Comparison of ENCODE assay signal across 8 mouse cellular contexts in genomic region chr8:105566703-105567595, GRCm38 (mm10). TPM values are rescaled to one million over a fixed set of nuclear protein-coding genes. Genes with fewer than 3 reads are reported as not detected.
DNase-seq lines count a peak whose midpoint lies in the region; ATAC-seq and TF ChIP-seq lines count a peak whose summit lies in the region.

No protein-coding gene starts in this region.

- TF ChIP-seq POLR2A in cerebellum, adult 2 months (IDR thresholded peaks at IDR 0.05; ENCODE audit: borderline replicate concordance, insufficient read depth, low read length): no peak
- no peak for TF ChIP-seq POLR2A in testis, adult 2 months (IDR thresholded peaks at IDR 0.05; ENCODE audit: control insufficient read depth, low read depth, low read length)

- peaks cover 7% of the 10 kb centered on the region for H3K4me1 ChIP-seq in cerebellum, adult 2 months (ENCODE audit: control insufficient read depth, insufficient read depth, low read length)
- peaks cover 20% of the 10 kb centered on the region for H3K4me1 ChIP-seq in forebrain, postnatal 0 days (ENCODE audit: insufficient read depth)
- H3K4me1 ChIP-seq in midbrain, embryonic 10.5 days: peaks cover 30% of the 10 kb centered on the region
- H3K4me1 ChIP-seq in testis, adult 2 months (ENCODE audit: control insufficient read depth, insufficient read depth, low read length): peaks cover 13% of the 10 kb centered on the region

- H3K27me3 ChIP-seq in cerebellum, adult 2 months (ENCODE audit: control insufficient read depth, insufficient read depth, low read length): no peaks in the 10 kb centered on the region
- no peaks in the 10 kb centered on the region for H3K27me3 ChIP-seq in forebrain, postnatal 0 days (ENCODE audit: insufficient read depth, low read length)
- peaks cover 8% of the 10 kb centered on the region for H3K27me3 ChIP-seq in midbrain, embryonic 10.5 days (ENCODE audit: low read depth, poor library complexity, severe bottlenecking)
- no peaks in the 10 kb centered on the region for H3K27me3 ChIP-seq in testis, adult 2 months (ENCODE audit: control insufficient read depth, insufficient read depth, low read length)

- peak overlapping the region; percentile 53 for H3K4me3 ChIP-seq in cerebellum, adult 2 months (replicated peaks; ENCODE audit: insufficient read depth, low read depth, low read length)
- H3K4me3 ChIP-seq in forebrain, postnatal 0 days (ENCODE audit: low read depth, low read length): peak overlapping the region; percentile 89
- H3K4me3 ChIP-seq in midbrain, embryonic 10.5 days: peak overlapping the region; percentile 93
- peak overlapping the region; percentile 86 for H3K4me3 ChIP-seq in testis, adult 2 months (ENCODE audit: control insufficient read depth, low read depth, low read length)

- no peak for TF ChIP-seq CTCF in cerebellum, adult 2 months (IDR thresholded peaks at IDR 0.05; ENCODE audit: borderline replicate concordance, insufficient read depth, low read depth, low read length)
- TF ChIP-seq CTCF in forebrain, postnatal 0 days (IDR thresholded peaks at IDR 0.05; ENCODE audit: low read depth): no peak
- no peak for TF ChIP-seq CTCF in testis, adult 2 months (IDR thresholded peaks at IDR 0.05; ENCODE audit: control insufficient read depth, insufficient read depth, insufficient replicate concordance, low read depth, low read length)

- 31% methylated on average over 27 of the region's 27 CpGs for WGBS in cerebellum, adult 2 months
- 31% methylated on average over 27 of the region's 27 CpGs for WGBS in forebrain, postnatal 0 days
- 31% methylated on average over 27 of the region's 27 CpGs for WGBS in midbrain, embryonic 10.5 days

- peak; percentile 36 to 53 for DNase-seq in right cerebral cortex, postnatal 10 days (ENCODE audit: low spot score in 2 of 2)
- DNase-seq in right cerebral cortex, adult 2 months (ENCODE audit: low spot score in 2 of 2): no peak
- DNase-seq in cerebellum, adult 2 months: peak in 1 of 2 experiments; percentile 31
- DNase-seq in forebrain, postnatal 0 days: no peak
- peak; percentile 52 for DNase-seq in kidney, postnatal 10 days
- no peak for DNase-seq in midbrain, embryonic 10.5 days (ENCODE audit: low spot score)
- no peak for DNase-seq in layer of hippocampus, postnatal 14 days (ENCODE audit: low spot score in 2 of 2)

- H3K4me2 ChIP-seq in forebrain, postnatal 0 days (ENCODE audit: low read depth): peak overlapping the region; percentile 88

- H3K9ac ChIP-seq in forebrain, postnatal 0 days: peak overlapping the region; percentile 92

- no peak for ATAC-seq in forebrain, postnatal 0 days

- H3K9me3 ChIP-seq in forebrain, postnatal 0 days (ENCODE audit: low read length): no peaks in the 10 kb centered on the region
- no peaks in the 10 kb centered on the region for H3K9me3 ChIP-seq in midbrain, embryonic 10.5 days (replicated peaks)

- no peak overlapping the region for H3K27ac ChIP-seq in cerebellum, adult 2 months (ENCODE audit: insufficient read depth, low read length)
- H3K27ac ChIP-seq in forebrain, postnatal 0 days (ENCODE audit: low read depth, low read length): peak overlapping the region; percentile 93; the same call in 1 of the 2 replicates
- peak overlapping the region; percentile 83 for H3K27ac ChIP-seq in midbrain, embryonic 10.5 days (replicated peaks)
- H3K27ac ChIP-seq in testis, adult 2 months (ENCODE audit: control insufficient read depth, insufficient read depth, low read depth, low read length): peak overlapping the region; percentile 77

- no peaks in the 10 kb centered on the region for H3K36me3 ChIP-seq in forebrain, postnatal 0 days (ENCODE audit: insufficient read depth)
- H3K36me3 ChIP-seq in midbrain, embryonic 10.5 days: 0 out of 2 replicates have a peak, but pooled peaks cover 3% of the 10 kb centered on the region
- H3K36me3 ChIP-seq in testis, adult 2 months (ENCODE audit: control insufficient read depth, insufficient read depth, low read length): no peaks in the 10 kb centered on the region

RNA-seq across cellular contexts. Expression of gene Atp6v0d1, which starts 1.1 kb away (rescaled TPM):
- polyA plus RNA-seq in cerebellum, adult 2 months (2012; rRNA removed): 333 and 336 TPM in 2 replicates
- total RNA-seq in forebrain, postnatal 0 days (2014; rRNA removed): 179 TPM in 2 replicates
- polyA plus RNA-seq in forebrain, postnatal 0 days (2015; fragmentation: Nextera tagmentation; extraction: Ambion mirVana): 251 and 275 TPM in 2 replicates
- polyA plus RNA-seq in midbrain, embryonic 10.5 days (2016; fragmentation: Nextera tagmentation; extraction: Ambion mirVana): 85.4 and 101 TPM in 2 replicates
- 43.8 and 47.4 TPM in 2 replicates for polyA plus RNA-seq in testis, adult 2 months (2012; rRNA removed)
- total RNA-seq in layer of hippocampus, postnatal 14 days (2021): 100 to 1,000 TPM; 321 to 323 TPM

RNA-seq across cellular contexts. Expression of gene Ripor1, which starts 38.1 kb away (rescaled TPM):
- polyA plus RNA-seq in cerebellum, adult 2 months (2012; rRNA removed): 33.4 and 35.9 TPM in 2 replicates
- total RNA-seq in forebrain, postnatal 0 days (2014; rRNA removed): 9.2 and 10.6 TPM in 2 replicates
- 37.2 and 37.4 TPM in 2 replicates for polyA plus RNA-seq in forebrain, postnatal 0 days (2015; fragmentation: Nextera tagmentation; extraction: Ambion mirVana)
- 15.9 and 20.0 TPM in 2 replicates for polyA plus RNA-seq in midbrain, embryonic 10.5 days (2016; fragmentation: Nextera tagmentation; extraction: Ambion mirVana)
- polyA plus RNA-seq in testis, adult 2 months (2012; rRNA removed): 5.4 and 6.3 TPM in 2 replicates
- 10 to 100 TPM; 81.6 to 86.9 TPM for total RNA-seq in layer of hippocampus, postnatal 14 days (2021)

RNA-seq across cellular contexts. Expression of gene Hsd11b2, which starts 48.4 kb away (rescaled TPM):
- polyA plus RNA-seq in cerebellum, adult 2 months (2012; rRNA removed): 0.08 TPM in 1 of 2 replicates, not detected in the other
- 0.38 and 0.52 TPM in 2 replicates for total RNA-seq in forebrain, postnatal 0 days (2014; rRNA removed)
- 1.3 and 2.6 TPM in 2 replicates for polyA plus RNA-seq in forebrain, postnatal 0 days (2015; fragmentation: Nextera tagmentation; extraction: Ambion mirVana)
- 28.8 and 30.2 TPM in 2 replicates for polyA plus RNA-seq in midbrain, embryonic 10.5 days (2016; fragmentation: Nextera tagmentation; extraction: Ambion mirVana)
- 0.19 and 0.41 TPM in 2 replicates for polyA plus RNA-seq in testis, adult 2 months (2012; rRNA removed)
- under 1 TPM; 0.18 to 0.21 TPM for total RNA-seq in layer of hippocampus, postnatal 14 days (2021)

Comparison
In these comparisons a context has a peak if more than half of its experiments do, and no peak if none do; other contexts are left out.
1. DNase-seq: peak in right cerebral cortex, postnatal 10 days (2 of 2) and kidney, postnatal 10 days (single experiment); none in right cerebral cortex, adult 2 months (0 of 2), forebrain, postnatal 0 days (single experiment), midbrain, embryonic 10.5 days (single experiment) and layer of hippocampus, postnatal 14 days (0 of 2).
2. Peak in every context shown above with its lines, with median percentiles within 50 percentile points of each other: H3K4me3 ChIP-seq.